Mouse (Mus musculus): ENCODE data around the gene Dus2. TPM values are rescaled to one million over a fixed set of nuclear protein-coding genes. Genes with fewer than 3 reads are reported as not detected.

The Dus2 gene
- total RNA-seq (2023), result 2.4 and 2.8 TPM in 2 replicates

GRCm38 (mm10) chr8:105990856-105991387 lies at the start of gene Dus2:
TSS of gene Dus2 (plus strand) at chr8:105991337.

GRCm38 (mm10) chr8:105943321-105943739 lies 47.8 kb upstream of the Dus2 start, which contains the start of gene Lcat:
TSS of gene Lcat (minus strand) at chr8:105943382.

GRCm38 (mm10) chr8:105965905-105966341 lies 25.2 kb upstream of the Dus2 start, which contains the start of gene Slc12a4:
TSS of gene Slc12a4 (minus strand) at chr8:105966097.

GRCm38 (mm10) chr8:105979325-105979724 lies 11.8 kb upstream of the Dus2 start, which contains the start of gene Dpep3:
TSS of gene Dpep3 (minus strand) at chr8:105979429.

GRCm38 (mm10) chr8:106005875-106006274 lies 14.7 kb downstream of the Dus2 start, which contains the start of gene Dpep2nb:
TSS of gene Dpep2nb (minus strand) at chr8:106005975.

GRCm38 (mm10) chr8:106011643-106011986 lies 20.5 kb downstream of the Dus2 start, which contains the start of gene Ddx28:
TSS of gene Ddx28 (minus strand) at chr8:106011882.

GRCm38 (mm10) chr8:106058731-106059612 lies 67.8 kb downstream of the Dus2 start, which contains the start of gene Nfatc3:
TSS of gene Nfatc3 (plus strand) at chr8:106058840.

Other genes starting within 250 kb of the Dus2 start
- 0.25 and 0.60 TPM in 2 replicates for gene Gfod2, start 232.7 kb upstream of the Dus2 start, total RNA-seq (2023)
- 25.4 and 31.0 TPM in 2 replicates for gene Ranbp10, start 164.0 kb upstream of the Dus2 start, total RNA-seq (2023)
- not detected in 2 replicates for gene Tsnaxip1, start 163.6 kb upstream of the Dus2 start, total RNA-seq (2023)
- gene Cenpt, start 138.1 kb upstream of the Dus2 start, total RNA-seq (2023), result 10.3 and 15.0 TPM in 2 replicates
- gene Thap11, start 136.2 kb upstream of the Dus2 start, total RNA-seq (2023), result 29.9 and 31.8 TPM in 2 replicates
- 4.2 and 17.5 TPM in 2 replicates for gene Nutf2, start 130.8 kb upstream of the Dus2 start, total RNA-seq (2023)
- gene Edc4, start 110.5 kb upstream of the Dus2 start, total RNA-seq (2023), result 42.1 and 49.4 TPM in 2 replicates
- gene Nrn1l, start 97.8 kb upstream of the Dus2 start, total RNA-seq (2023), result not detected in 2 replicates
- gene Pskh1, start 90.9 kb upstream of the Dus2 start, total RNA-seq (2023), result 8.1 and 8.8 TPM in 2 replicates
- not detected in 2 replicates for gene Ctrl, start 57.5 kb upstream of the Dus2 start, total RNA-seq (2023)
- 64.3 and 67.4 TPM in 2 replicates for gene Psmb10, start 52.9 kb upstream of the Dus2 start, total RNA-seq (2023)
- gene Lcat, start 48.0 kb upstream of the Dus2 start, total RNA-seq (2023), result not detected in 2 replicates
- 5.3 and 7.5 TPM in 2 replicates for gene Slc12a4, start 25.2 kb upstream of the Dus2 start, total RNA-seq (2023)
- not detected in 2 replicates for gene Dpep3, start 11.9 kb upstream of the Dus2 start, total RNA-seq (2023)
- not detected in 2 replicates for gene Dpep2nb, start 14.6 kb downstream of the Dus2 start, total RNA-seq (2023)
- gene Ddx28, start 20.5 kb downstream of the Dus2 start, total RNA-seq (2023), result 12.2 and 15.5 TPM in 2 replicates
- gene Nfatc3, start 67.5 kb downstream of the Dus2 start, total RNA-seq (2023), result 47.1 and 48.2 TPM in 2 replicates
- gene Esrp2, start 145.6 kb downstream of the Dus2 start, total RNA-seq (2023), result not detected in 2 replicates
- gene Pla2g15, start 159.1 kb downstream of the Dus2 start, total RNA-seq (2023), result 10.0 and 11.7 TPM in 2 replicates
- 4.4 and 6.2 TPM in 2 replicates for gene Slc7a6, start 177.5 kb downstream of the Dus2 start, total RNA-seq (2023)
- 26.2 and 37.8 TPM in 2 replicates for gene Slc7a6os, start 219.6 kb downstream of the Dus2 start, total RNA-seq (2023)
- gene Prmt7, start 219.6 kb downstream of the Dus2 start, total RNA-seq (2023), result 4.2 and 4.6 TPM in 2 replicates